Mouse (Mus musculus) myocyte (in vitro differentiated cells): ENCODE data around the gene Nmnat3. TPM values are rescaled to one million over a fixed set of nuclear protein-coding genes. Genes with fewer than 3 reads are reported as not detected.
A peak's percentile ranks its signal among the peaks of the same experiment; 100 is the strongest.

Experiments
- H3K27me3 ChIP-seq: one replicate; pipeline ENCODE4 v1.6.1; 2011; ENCODE audit not compliant: control insufficient read depth, insufficient read depth, insufficient read length
- H3K36me3 ChIP-seq: one replicate; pipeline ENCODE4 v1.6.1; 2011; ENCODE audit not compliant: control insufficient read depth, insufficient read depth
- H3K4me2 ChIP-seq: one replicate; pipeline ENCODE4 v1.6.1; 2011; ENCODE audit warnings: low read depth, control low read depth
- H3K4me3 ChIP-seq: one replicate; pipeline ENCODE4 v1.5.1; 2011; ENCODE audit warnings: mild to moderate bottlenecking, control low read depth, moderate library complexity
- H3K79me2 ChIP-seq: one replicate; pipeline ENCODE4 v1.6.1; 2011; ENCODE audit not compliant: control insufficient read depth, insufficient read depth
- H3ac ChIP-seq: one replicate; pipeline ENCODE4 v1.6.1; 2011; ENCODE audit not compliant: control insufficient read depth, insufficient read length
- CEBPB ChIP-seq: IDR thresholded peaks from 2 replicates; pipeline ENCODE4 v1.6.1; 2011; ENCODE audit warnings: mild to moderate bottlenecking, moderate library complexity; ENCODE audit not compliant: poor library complexity, insufficient read depth, severe bottlenecking
- E2F4 ChIP-seq: IDR thresholded peaks from one replicate; pipeline ENCODE4 v1.6.1; 2011; ENCODE audit warnings: mild to moderate bottlenecking, control low read depth, moderate library complexity; ENCODE audit not compliant: insufficient read depth
- MAX ChIP-seq: IDR thresholded peaks from one replicate; pipeline ENCODE4 v1.6.1; 2011; ENCODE audit warnings: low read depth, mild to moderate bottlenecking, control low read depth
- MYOD1 ChIP-seq, 3 experiments: IDR thresholded peaks; one replicate each; pipeline ENCODE4 v1.6.1; 2011; ENCODE audit warnings: control low read depth in 2 of 3, low read depth in 2 of 3, mild to moderate bottlenecking in 2 of 3, moderate library complexity in 1 of 3; ENCODE audit not compliant: insufficient read length in 2 of 3, control insufficient read depth in 1 of 3
- MYOG ChIP-seq, 3 experiments: IDR thresholded peaks; one replicate each; pipeline ENCODE4 v1.6.1; 2011; ENCODE audit warnings: control low read depth in 2 of 3, low read depth in 2 of 3, mild to moderate bottlenecking in 2 of 3; ENCODE audit not compliant: insufficient read length in 2 of 3, control insufficient read depth in 1 of 3, insufficient read depth in 1 of 3
- POLR2A ChIP-seq: IDR thresholded peaks from one replicate; pipeline ENCODE4 v1.6.1; 2011; ENCODE audit warnings: low read depth, mild to moderate bottlenecking, control low read depth, moderate library complexity; ENCODE audit not compliant: insufficient read length
- POLR2AphosphoS2 ChIP-seq: IDR thresholded peaks from one replicate; pipeline ENCODE4 v1.6.1; 2011; ENCODE audit warnings: low read depth, control low read depth; ENCODE audit not compliant: insufficient read length
- REST ChIP-seq: IDR thresholded peaks from one replicate; pipeline ENCODE4 v1.6.1; 2011; ENCODE audit warnings: mild to moderate bottlenecking, control low read depth, moderate library complexity; ENCODE audit not compliant: insufficient read depth, insufficient read length
- SRF ChIP-seq: IDR thresholded peaks from one replicate; pipeline ENCODE4 v1.6.1; 2011; ENCODE audit warnings: low read depth; ENCODE audit not compliant: control insufficient read depth, insufficient read length
- TCF12 ChIP-seq: IDR thresholded peaks from one replicate; pipeline ENCODE4 v1.6.1; 2011; ENCODE audit warnings: mild to moderate bottlenecking, control low read depth; ENCODE audit not compliant: poor library complexity, insufficient read depth, severe bottlenecking
- TCF3 ChIP-seq: IDR thresholded peaks from one replicate; pipeline ENCODE4 v1.6.1; 2011; ENCODE audit warnings: low read depth, control low read depth; ENCODE audit not compliant: insufficient read length
- USF1 ChIP-seq: IDR thresholded peaks from one replicate; pipeline ENCODE4 v1.6.1; 2011; ENCODE audit warnings: low read depth, mild to moderate bottlenecking, control low read depth, moderate library complexity
- polyA plus RNA-seq: library from polyadenylated mRNA; unstranded; fragments of >200 nt; fragmentation: generic; extraction: Trizol; gene quantifications from one replicate; pipeline ENCODE4 v1.2.1, GENCODE M21; 2012; ENCODE audit warnings: missing spikeins

Nmnat3 gene
- polyA plus RNA-seq, 1 experiment: 1.3 TPM

DNA sequence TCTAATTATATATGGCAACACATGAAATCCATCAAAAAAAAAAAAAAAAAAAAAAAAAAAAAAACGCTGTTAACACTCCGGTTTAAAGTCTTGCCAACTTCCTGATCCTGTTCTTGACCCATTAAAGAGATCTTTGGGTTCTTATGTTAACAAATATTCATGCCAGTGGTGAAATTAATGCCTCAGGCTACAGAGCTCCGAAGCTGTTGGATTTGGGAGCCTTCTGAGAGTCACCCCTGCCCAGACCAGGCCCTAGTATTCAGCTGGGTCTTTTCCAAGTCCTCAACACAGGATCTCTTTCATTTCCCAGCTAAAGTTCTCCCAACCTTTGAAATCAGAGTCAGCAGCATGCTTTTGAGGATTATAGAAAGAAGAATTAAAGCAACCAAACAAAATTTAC, 143.3 kb downstream of the Nmnat3 start:
- Histone ChIP-seq H3K36me3 (no peaks in the 10 kb centered on the region), H3ac (no peak overlapping the region), H3K4me2 (no peak overlapping the region), H3K4me3 (no peak overlapping the region), H3K27me3 (no peaks in the 10 kb centered on the region), H3K79me2 (no peaks in the 10 kb centered on the region)
- TF ChIP-seq TCF3 (no peak), MYOG (IDR thresholded peaks at IDR 0.05; ENCODE audit: control insufficient read depth in 1 of 3, insufficient read depth in 1 of 3, insufficient read length in 2 of 3, low read depth in 2 of 3) (no peak), USF1 (no peak), SRF (no peak)

- TF ChIP-seq POLR2AphosphoS2: no peak
- no peak for TF ChIP-seq MAX
- no peak for TF ChIP-seq TCF12
- no peak for TF ChIP-seq SRF
- no peak for TF ChIP-seq MYOG (IDR thresholded peaks at IDR 0.05; ENCODE audit: control insufficient read depth in 1 of 3, insufficient read depth in 1 of 3, insufficient read length in 2 of 3, low read depth in 2 of 3)
- TF ChIP-seq REST: no peak
- TF ChIP-seq TCF3: no peak
- no peak for TF ChIP-seq USF1
- no peak for TF ChIP-seq MYOD1 (IDR thresholded peaks at IDR 0.05; ENCODE audit: control insufficient read depth in 1 of 3, insufficient read length in 2 of 3, low read depth in 2 of 3)
- TF ChIP-seq POLR2A: no peak
- TF ChIP-seq E2F4: no peak
- TF ChIP-seq CEBPB: no peak
- Histone ChIP-seq H3K4me3 (no peak overlapping the region), H3K79me2 (no peaks in the 10 kb centered on the region), H3K4me2 (no peak overlapping the region), H3K36me3 (no peaks in the 10 kb centered on the region), H3K27me3 (no peaks in the 10 kb centered on the region), H3ac (no peak overlapping the region)
Observed at GRCm38 (mm10) chr9:98433021-98433420, 145.8 kb downstream of the Nmnat3 start.

- H3ac ChIP-seq: no peak overlapping the region
Observed at GRCm38 (mm10) chr9:98433956-98434588, 146.8 kb downstream of the Nmnat3 start.

DNA sequence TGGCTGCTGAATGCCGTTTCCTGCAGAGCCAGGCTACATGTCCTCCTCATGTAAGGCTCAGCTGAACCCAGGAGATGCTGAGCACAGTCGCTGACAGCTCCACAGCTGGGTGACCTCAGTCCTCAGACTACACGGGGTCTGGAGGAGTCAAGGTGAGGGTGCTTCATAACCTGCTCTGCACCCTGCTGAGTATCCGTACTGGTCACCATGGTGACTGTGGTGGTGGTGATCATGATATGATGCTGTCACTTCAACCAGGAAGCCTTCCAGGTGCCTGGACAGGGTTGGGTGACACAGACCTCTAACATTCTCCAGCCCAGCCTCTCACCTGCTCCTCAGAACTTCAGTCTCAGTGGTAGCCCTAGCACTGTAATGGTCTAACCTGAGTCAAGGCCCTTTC, 150.6 kb downstream of the Nmnat3 start:
- TF ChIP-seq TCF3: no peak
- no peak for TF ChIP-seq SRF
- TF ChIP-seq E2F4: no peak
- no peak for TF ChIP-seq POLR2A
- no peak for TF ChIP-seq REST
- TF ChIP-seq POLR2AphosphoS2: no peak
- no peak for TF ChIP-seq MAX
- TF ChIP-seq CEBPB: no peak
- no peak for TF ChIP-seq MYOG (IDR thresholded peaks at IDR 0.05; ENCODE audit: control insufficient read depth in 1 of 3, insufficient read depth in 1 of 3, insufficient read length in 2 of 3, low read depth in 2 of 3)
- no peak for TF ChIP-seq TCF12
- TF ChIP-seq USF1: no peak
- TF ChIP-seq MYOD1 (IDR thresholded peaks at IDR 0.05; ENCODE audit: control insufficient read depth in 1 of 3, insufficient read length in 2 of 3, low read depth in 2 of 3): no peak
- H3K4me3 ChIP-seq: no peak overlapping the region
- no peaks in the 10 kb centered on the region for H3K79me2 ChIP-seq
- no peak overlapping the region for H3ac ChIP-seq
- H3K27me3 ChIP-seq: no peaks in the 10 kb centered on the region
- no peak overlapping the region for H3K4me2 ChIP-seq
- no peaks in the 10 kb centered on the region for H3K36me3 ChIP-seq

More at GRCm38 (mm10) chr9:98433956-98434588, 146.8 kb downstream of the Nmnat3 start:
- no peaks in the 10 kb centered on the region for H3K27me3 ChIP-seq
- H3K4me2 ChIP-seq: peak overlapping the region; percentile 36
- TF ChIP-seq MYOD1 (IDR thresholded peaks at IDR 0.05; ENCODE audit: control insufficient read depth in 1 of 3, insufficient read length in 2 of 3, low read depth in 2 of 3): no peak
- TF ChIP-seq POLR2AphosphoS2: no peak
- no peak for TF ChIP-seq REST
- TF ChIP-seq TCF3: no peak
- TF ChIP-seq CEBPB: no peak
- TF ChIP-seq E2F4: no peak
- TF ChIP-seq TCF12: no peak
- no peak for TF ChIP-seq SRF
- TF ChIP-seq POLR2A: no peak
- TF ChIP-seq MAX: no peak
- no peak for TF ChIP-seq MYOG (IDR thresholded peaks at IDR 0.05; ENCODE audit: control insufficient read depth in 1 of 3, insufficient read depth in 1 of 3, insufficient read length in 2 of 3, low read depth in 2 of 3)
- no peak for TF ChIP-seq USF1
- no peaks in the 10 kb centered on the region for H3K79me2 ChIP-seq
- no peaks in the 10 kb centered on the region for H3K36me3 ChIP-seq
- H3K4me3 ChIP-seq: no peak overlapping the region
